Mouse (Mus musculus) CH12.LX (cell line): ENCODE measurements around the gene Taf1. TPM values are rescaled to one million over a fixed set of nuclear protein-coding genes. Genes with fewer than 3 reads are reported as not detected.

Source experiments
- DNase-seq: peaks from one replicate; pipeline ENCODE4 v3.0.0-alpha.2; 2013; ENCODE audit errors: extremely low read depth
- H3K27ac ChIP-seq: 2 replicates; pipeline ENCODE4 v1.5.1; 2012; ENCODE audit warnings: low read depth, mild to moderate bottlenecking, control low read depth, moderate library complexity; ENCODE audit not compliant: insufficient read depth
- H3K27me3 ChIP-seq: replicated peaks from 2 replicates; pipeline ENCODE3; 2012; ENCODE audit warnings: inconsistent platforms
- H3K36me3 ChIP-seq, 2 experiments: replicated peaks in 1 of 2; 2 replicates each; pipeline versions ENCODE3 to v1.6.1; 2012; ENCODE audit warnings: inconsistent platforms in 1 of 2, low read length in 1 of 2, mild to moderate bottlenecking in 1 of 2, mixed read lengths in 1 of 2, moderate library complexity in 1 of 2; ENCODE audit not compliant: control insufficient read depth in 1 of 2, insufficient read depth in 1 of 2
- H3K4me1 ChIP-seq, 2 experiments: 2 replicates each; pipeline ENCODE4 v1.6.1; 2012; ENCODE audit warnings: inconsistent platforms in 1 of 2, moderate library complexity in 1 of 2; ENCODE audit not compliant: insufficient read depth in 2 of 2, control insufficient read depth in 1 of 2
- H3K4me2 ChIP-seq: 2 replicates; pipeline ENCODE4 v1.6.1; 2012; ENCODE audit warnings: low read depth, mild to moderate bottlenecking, control low read depth; ENCODE audit not compliant: poor library complexity, insufficient read depth, severe bottlenecking
- H3K4me3 ChIP-seq, 3 experiments: fragments of 150-350 bp in 1 of 3; sonication (generic) in 1 of 3; replicated peaks in 1 of 3; 2 replicates each; pipeline versions ENCODE3 to v1.5.1; 2011 to 2012; ENCODE audit warnings: low read depth in 2 of 3, low read length in 2 of 3, mild to moderate bottlenecking in 2 of 3, moderate library complexity in 2 of 3, control low read depth in 1 of 3, improper control_type of control experiment in 1 of 3, inconsistent platforms in 1 of 3, mixed read lengths in 1 of 3; ENCODE audit not compliant: poor library complexity in 1 of 3
- H3K79me2 ChIP-seq: replicated peaks from 2 replicates; pipeline ENCODE4 v1.6.1; 2012; ENCODE audit warnings: mild to moderate bottlenecking, moderate library complexity; ENCODE audit not compliant: control insufficient read depth, poor library complexity, insufficient read depth, severe bottlenecking; ENCODE audit errors: extremely low read depth
- H3K9ac ChIP-seq: 2 replicates; pipeline ENCODE4 v1.6.1; 2012; ENCODE audit warnings: low read depth, mild to moderate bottlenecking, control low read depth, moderate library complexity; ENCODE audit not compliant: insufficient read depth
- H3K9me3 ChIP-seq: replicated peaks from 2 replicates; pipeline ENCODE3; 2012; ENCODE audit warnings: low read length, inconsistent platforms, mixed read lengths
- CHD1 ChIP-seq: IDR thresholded peaks from 2 replicates; pipeline ENCODE4 v1.6.1; 2012; ENCODE audit warnings: low read depth, low read length, improper control_type of control experiment, inconsistent platforms
- E2F4 ChIP-seq: IDR thresholded peaks from 2 replicates; pipeline ENCODE4 v1.6.1; 2011; ENCODE audit warnings: low read depth, low read length, improper control_type of control experiment; ENCODE audit not compliant: insufficient replicate concordance
- ELF1 ChIP-seq: IDR thresholded peaks from 2 replicates; pipeline ENCODE4 v1.6.1; 2014; ENCODE audit warnings: low read depth, mild to moderate bottlenecking, inconsistent platforms, low read length, improper control_type of control experiment
- EP300 ChIP-seq: IDR thresholded peaks from 2 replicates; pipeline ENCODE4 v1.6.1; 2011; ENCODE audit warnings: low read length, improper control_type of control experiment
- ETS1 ChIP-seq: conservative IDR thresholded peaks from 2 replicates; pipeline ENCODE4 v1.6.1; 2012; ENCODE audit warnings: low read depth, mild to moderate bottlenecking, inconsistent platforms, low read length, improper control_type of control experiment, moderate library complexity
- HCFC1 ChIP-seq: IDR thresholded peaks from 2 replicates; pipeline ENCODE4 v1.6.1; 2012; ENCODE audit warnings: low read depth, mild to moderate bottlenecking, inconsistent platforms, low read length, improper control_type of control experiment
- IRF4 ChIP-seq: IDR thresholded peaks from 2 replicates; pipeline ENCODE4 v1.6.1; 2014; ENCODE audit warnings: low read depth, mild to moderate bottlenecking, inconsistent platforms, low read length, improper control_type of control experiment
- JUN ChIP-seq: IDR thresholded peaks from 2 replicates; pipeline ENCODE4 v1.6.1; 2011; ENCODE audit warnings: low read depth, mild to moderate bottlenecking, low read length, improper control_type of control experiment, moderate library complexity; ENCODE audit not compliant: insufficient read depth
- JUND ChIP-seq: conservative IDR thresholded peaks from 2 replicates; pipeline ENCODE4 v1.6.1; 2011; ENCODE audit warnings: low read depth, low read length, improper control_type of control experiment
- KAT2A ChIP-seq: IDR thresholded peaks from 2 replicates; pipeline ENCODE4 v1.6.1; 2012; ENCODE audit warnings: low read length, improper control_type of control experiment, inconsistent platforms; ENCODE audit not compliant: insufficient replicate concordance
- MAFK ChIP-seq: IDR thresholded peaks from 2 replicates; pipeline ENCODE4 v1.6.1; 2011; ENCODE audit warnings: low read length, improper control_type of control experiment; ENCODE audit not compliant: insufficient replicate concordance
- MAX ChIP-seq: IDR thresholded peaks from 2 replicates; pipeline ENCODE4 v1.6.1; 2011; ENCODE audit warnings: low read length, improper control_type of control experiment
- MAZ ChIP-seq: IDR thresholded peaks from 2 replicates; pipeline ENCODE4 v1.6.1; 2012; ENCODE audit warnings: low read depth, mild to moderate bottlenecking, inconsistent platforms, low read length, improper control_type of control experiment, moderate library complexity
- NRF1 ChIP-seq: IDR thresholded peaks from 2 replicates; pipeline ENCODE4 v1.6.1; 2014; ENCODE audit warnings: low read depth, mild to moderate bottlenecking, inconsistent platforms, low read length, improper control_type of control experiment, moderate library complexity
- POLR2A ChIP-seq: IDR thresholded peaks from 2 replicates; pipeline ENCODE4 v1.6.1; 2011; ENCODE audit warnings: low read depth, mild to moderate bottlenecking, improper control_type of control experiment, low read length
- POLR2AphosphoS2 ChIP-seq: IDR thresholded peaks from 2 replicates; pipeline ENCODE4 v1.6.1; 2011; ENCODE audit warnings: low read depth, low read length, improper control_type of control experiment
- RAD21 ChIP-seq: IDR thresholded peaks from 2 replicates; pipeline ENCODE4 v1.6.1; 2011; ENCODE audit warnings: low read depth, mild to moderate bottlenecking, low read length, improper control_type of control experiment, moderate library complexity
- RCOR1 ChIP-seq: conservative IDR thresholded peaks from 2 replicates; pipeline ENCODE4 v1.6.1; 2012; ENCODE audit warnings: low read depth, mild to moderate bottlenecking, inconsistent platforms, low read length, improper control_type of control experiment
- SIN3A ChIP-seq: IDR thresholded peaks from 2 replicates; pipeline ENCODE4 v1.6.1; 2012; ENCODE audit warnings: low read length, improper control_type of control experiment, inconsistent platforms
- TBP ChIP-seq: conservative IDR thresholded peaks from 2 replicates; pipeline ENCODE4 v1.6.1; 2011; ENCODE audit warnings: low read depth, low read length, improper control_type of control experiment
- UBTF ChIP-seq: IDR thresholded peaks from 2 replicates; pipeline ENCODE4 v1.6.1; 2012; ENCODE audit warnings: low read depth, mild to moderate bottlenecking, inconsistent platforms, low read length, improper control_type of control experiment, moderate library complexity
- USF1 ChIP-seq: IDR thresholded peaks from 2 replicates; pipeline ENCODE4 v1.6.1; 2014; ENCODE audit warnings: low read depth, mild to moderate bottlenecking, inconsistent platforms, low read length, improper control_type of control experiment
- USF2 ChIP-seq: conservative IDR thresholded peaks from 2 replicates; pipeline ENCODE4 v1.6.1; 2011; ENCODE audit warnings: low read depth, low read length, improper control_type of control experiment
- ZC3H11A ChIP-seq: IDR thresholded peaks from 2 replicates; pipeline ENCODE4 v1.6.1; 2012; ENCODE audit warnings: low read depth, mild to moderate bottlenecking, inconsistent platforms, low read length, improper control_type of control experiment
- ZKSCAN1 ChIP-seq: IDR thresholded peaks from 2 replicates; pipeline ENCODE4 v1.6.1; 2012; ENCODE audit warnings: low read depth, inconsistent platforms, low read length, improper control_type of control experiment, borderline replicate concordance
- dilution Hi-C: fragments of 300-500 bp; cut with MboI; formaldehyde crosslinking; loops from 2 replicates; pipeline ENCODE4 v1.14.3; 2020; ENCODE audit warnings: low sequenced_read_pairs; ENCODE audit not compliant: extremely low pct_unique_long_range_greater_than_20kb, extremely low pct_ligation_motif_present
- in situ Hi-C: fragments of 300-500 bp; cut with MboI; formaldehyde crosslinking; loops from 3 replicates; pipeline ENCODE4 v1.14.3; 2019; ENCODE audit warnings: low sequenced_read_pairs, low pct_ligation_motif_present, low pct_unique_long_range_greater_than_20kb, mixed read lengths
- polyA plus RNA-seq: library from polyadenylated mRNA; unstranded; fragments of >175 nt; gene quantifications from 2 replicates; pipeline ENCODE4 v1.2.1, GENCODE M21; 2012; ENCODE audit warnings: low read depth; ENCODE audit not compliant: insufficient read length
- total RNA-seq, 2 experiments: library from RNA; depleted of rRNA; stranded (reverse); fragments of 300-350 nt in 1 of 2; fragments of >200 nt in 1 of 2; gene quantifications; 2 replicates each; pipeline ENCODE4 v1.2.3; 2012 to 2014

Taf1 gene
- total and polyA plus RNA-seq, 3 experiments, result 33.6 to 49.4 (median 35.7) TPM

DNA sequence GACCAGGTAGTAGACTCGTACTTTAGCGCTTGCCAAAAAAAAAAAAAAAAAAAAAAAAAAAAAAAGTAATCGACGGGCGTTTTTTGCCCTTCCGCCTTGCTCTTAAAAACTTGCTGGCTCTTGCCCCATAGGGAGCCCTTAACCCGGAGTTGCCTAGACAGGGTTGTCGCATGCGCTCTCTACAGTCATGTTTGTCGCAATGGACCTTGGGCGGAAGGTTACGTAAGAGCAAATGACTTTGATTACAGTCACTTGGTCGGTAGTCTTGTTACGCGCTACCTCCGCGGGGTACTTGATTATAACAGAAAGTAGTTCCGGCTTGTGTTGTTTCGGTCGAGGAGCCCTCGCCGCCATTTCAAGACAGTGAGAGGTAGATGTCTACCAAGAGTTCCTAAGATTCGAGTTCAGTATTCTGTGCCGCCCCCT lies 107.2 kb downstream of the Taf1 start, which contains the start of gene Ogt (continued):
- TF ChIP-seq ZKSCAN1 (no peak; the same call in 1 of the 2 replicates), NRF1 (peak; percentile 73), POLR2AphosphoS2 (no peak; the same call in 1 of the 2 replicates), RAD21 (no peak), EP300 (no peak), MAX (no peak)
- TF ChIP-seq, all 38 proteins: peak for 13

DNA sequence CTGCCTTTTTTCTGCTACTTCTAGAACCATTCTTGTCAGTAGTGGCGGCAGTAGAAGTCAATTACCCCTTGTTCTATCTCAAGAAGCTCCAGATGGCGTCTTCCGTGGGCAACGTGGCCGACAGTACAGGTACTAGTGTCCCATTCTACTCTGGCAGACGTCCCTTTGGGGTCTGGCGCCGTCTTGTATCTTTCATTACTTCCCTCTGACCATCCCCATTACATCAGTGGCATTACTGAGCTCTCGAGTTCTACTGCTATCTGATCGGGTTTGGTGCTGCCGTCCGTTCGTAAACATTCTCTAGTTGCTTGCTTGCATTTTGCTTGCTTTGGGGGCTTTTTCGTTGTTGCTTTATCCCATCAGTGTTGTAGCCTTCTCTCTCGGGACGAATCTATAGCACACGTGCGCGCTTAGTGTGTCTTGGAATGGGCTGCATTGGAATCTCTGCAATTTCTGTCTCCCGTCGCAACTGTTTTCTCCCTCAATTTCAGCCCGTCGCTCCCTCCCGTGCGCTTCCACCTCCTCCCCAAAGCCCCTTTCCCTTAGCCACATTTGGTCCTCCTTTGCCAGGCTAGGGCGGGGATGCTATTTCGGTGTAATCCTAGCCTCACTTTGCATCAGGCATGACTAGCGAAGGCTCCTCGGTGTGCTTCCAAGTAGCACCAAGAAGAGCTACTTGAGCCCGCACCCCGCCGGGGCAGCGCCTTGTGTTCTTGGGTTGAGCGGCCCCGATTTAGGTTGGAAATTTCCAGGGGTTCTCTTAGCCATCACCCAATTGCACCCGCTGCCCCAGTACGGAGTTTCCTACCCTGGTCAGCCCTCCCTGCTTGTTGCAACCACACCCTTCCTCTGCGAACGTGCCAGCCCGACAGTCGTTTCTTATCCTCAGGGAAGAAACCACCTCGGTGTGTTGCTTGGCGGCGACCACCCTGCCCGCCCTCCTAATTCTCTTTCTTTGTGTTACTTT lies 107.9 kb downstream of the Taf1 start:
- H3K4me3 ChIP-seq, result peak overlapping the region; percentile 73 to 95 (median 91)
- peaks cover 0 to 10% of the 10 kb centered on the region in 2 experiments; a peak in 1 of 4 replicates for H3K4me1 ChIP-seq
- peak overlapping the region; percentile 44 for H3K27ac ChIP-seq
- no peaks in the 10 kb centered on the region for H3K27me3 ChIP-seq
- H3K36me3 ChIP-seq, result peaks cover 6 to 12% of the 10 kb centered on the region in 2 experiments
- in situ Hi-C loops (no loop called here), dilution Hi-C loops (no loop called here)
- peak overlapping the region; percentile 97 for H3K9ac ChIP-seq
- H3K79me2 ChIP-seq, result peaks cover 38% of the 10 kb centered on the region
- TF ChIP-seq JUN (no peak), SIN3A (no peak), MAZ (no peak), RAD21 (no peak), KAT2A (no peak), ELF1 (no peak), RCOR1 (no peak), JUND (no peak), MAFK (no peak), CHD1 (no peak)
- no peaks in the 10 kb centered on the region for H3K9me3 ChIP-seq
- DNase-seq, result peak; percentile 18
- no peak overlapping the region for H3K4me2 ChIP-seq

DNA sequence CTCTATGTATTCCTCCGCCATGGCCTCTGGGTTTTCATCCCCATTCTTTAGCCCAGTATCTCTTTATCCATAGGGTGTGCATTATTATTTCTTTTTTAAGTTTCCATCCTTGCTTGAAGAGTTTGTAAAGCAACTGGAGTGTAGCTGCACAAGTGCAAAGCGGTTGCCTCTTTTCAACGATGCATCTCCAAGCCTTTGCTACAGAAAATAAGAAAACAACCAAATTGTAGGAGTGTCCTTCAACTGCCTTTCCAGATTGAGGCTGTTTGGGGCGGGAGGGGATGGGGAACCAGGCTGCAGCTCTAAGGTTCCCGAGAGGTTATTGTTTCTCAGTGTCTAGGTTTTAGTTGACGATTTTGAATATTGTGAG lies 108.6 kb downstream of the Taf1 start:
- Histone ChIP-seq H3K4me3 (peak overlapping the region; percentile 73 to 95 (median 91)), H3K9ac (peak overlapping the region; percentile 97), H3K79me2 (peaks cover 43% of the 10 kb centered on the region), H3K9me3 (no peaks in the 10 kb centered on the region), H3K4me1 (peaks cover 0 to 11% of the 10 kb centered on the region in 2 experiments; a peak in 1 of 4 replicates), H3K4me2 (0 out of 2 replicates have a peak overlapping the region, but pooled peaks have one; percentile 21), H3K36me3 (peaks cover 6 to 14% of the 10 kb centered on the region in 2 experiments), H3K27ac (no peak overlapping the region), H3K27me3 (no peaks in the 10 kb centered on the region)
- TF ChIP-seq ELF1 (no peak), USF2 (no peak), IRF4 (no peak), ZKSCAN1 (no peak), ETS1 (no peak), TBP (no peak), UBTF (no peak), E2F4 (no peak), HCFC1 (no peak), USF1 (no peak), JUN (no peak), ZC3H11A (no peak), POLR2A (no peak)
- dilution Hi-C loops (no loop called here), in situ Hi-C loops (no loop called here)
- DNase-seq, result no peak
